Mouse (Mus musculus) midbrain, embryonic 10.5 days (tissue): ENCODE measurements around the gene Spocd1. TPM values are rescaled to one million over a fixed set of nuclear protein-coding genes. Genes with fewer than 3 reads are reported as not detected.

Experiments used
- DNase-seq: peaks from one replicate; pipeline ENCODE4 v3.0.0-alpha.2; 2017; ENCODE audit warnings: low spot score
- H3K27ac ChIP-seq: fragments of 300-500 bp; sonication (generic); replicated peaks from 2 replicates; pipeline ENCODE4 v1.5.1; 2016; ENCODE audit warnings: mild to moderate bottlenecking
- H3K27me3 ChIP-seq: fragments of 300-500 bp; sonication (generic); 2 replicates; pipeline ENCODE4 v1.6.1; 2016; ENCODE audit warnings: low read depth, mild to moderate bottlenecking; ENCODE audit not compliant: poor library complexity, severe bottlenecking
- H3K36me3 ChIP-seq: fragments of 300-500 bp; sonication (generic); 2 replicates; pipeline ENCODE4 v1.6.1; 2016; ENCODE audit warnings: mild to moderate bottlenecking, moderate library complexity
- H3K4me1 ChIP-seq: fragments of 300-500 bp; sonication (generic); 2 replicates; pipeline ENCODE4 v1.6.1; 2016
- H3K4me3 ChIP-seq: fragments of 300-500 bp; sonication (generic); 2 replicates; pipeline ENCODE4 v1.5.1; 2016; ENCODE audit warnings: mild to moderate bottlenecking, moderate library complexity
- H3K9me3 ChIP-seq: fragments of 300-500 bp; sonication (generic); replicated peaks from 2 replicates; pipeline ENCODE4 v1.6.1; 2016; ENCODE audit warnings: mild to moderate bottlenecking
- WGBS: fragments of 180-500 bp; shearing (Covaris S2); methylation state at CpG from one replicate; pipeline ENCODE4 v1.1.7; 2016; 5-methylcytosine and 5-hydroxymethylcytosine counted together
- polyA plus RNA-seq: library from polyadenylated mRNA; unstranded; fragments of >200 nt; fragmentation: Nextera tagmentation; extraction: Ambion mirVana; gene quantifications from 2 replicates; pipeline ENCODE4 v1.2.1, GENCODE M21; 2016

Gene Spocd1
- polyA plus RNA-seq, 1 experiment from 2014 or later: not detected

GRCm38 (mm10) chr4:129908836-129909235 lies 20.2 kb upstream of the Spocd1 start:
- Histone ChIP-seq H3K4me3 (no peak overlapping the region), H3K9me3 (no peaks in the 10 kb centered on the region), H3K27ac (no peak overlapping the region), H3K27me3 (no peaks in the 10 kb centered on the region), H3K36me3 (no peaks in the 10 kb centered on the region), H3K4me1 (peaks cover 15% of the 10 kb centered on the region)
- DNase-seq: no peak
- WGBS: 83% methylated on average over 3 of the region's 3 CpGs

DNA sequence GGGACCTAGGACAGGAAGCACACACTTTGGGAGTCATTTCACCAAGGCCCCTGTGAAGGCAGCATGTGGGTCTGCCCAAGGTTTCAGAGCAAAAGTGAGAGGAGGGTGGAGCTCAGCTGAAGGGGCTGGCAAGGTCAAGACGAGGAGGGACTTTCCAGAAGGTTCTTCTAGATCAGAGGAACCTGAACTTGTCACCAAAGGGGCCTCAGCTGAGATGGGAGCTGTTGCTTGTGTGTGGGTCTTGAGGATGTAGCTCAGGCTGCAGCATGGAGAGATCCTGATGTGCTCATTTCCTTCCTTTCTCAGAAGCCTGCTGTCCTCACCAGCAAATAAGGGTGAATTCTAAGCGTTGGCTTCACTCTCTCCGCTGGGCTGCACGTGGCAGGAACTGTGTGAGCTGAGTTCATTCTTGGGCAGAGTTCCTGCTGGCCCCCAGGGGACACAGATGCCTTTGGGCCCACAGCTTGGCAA lies 19.8 kb upstream of the Spocd1 start:
- no peaks in the 10 kb centered on the region for H3K36me3 ChIP-seq
- no peak for DNase-seq
- no peaks in the 10 kb centered on the region for H3K27me3 ChIP-seq
- no peak overlapping the region for H3K27ac ChIP-seq
- H3K4me1 ChIP-seq: peaks cover 19% of the 10 kb centered on the region
- no peaks in the 10 kb centered on the region for H3K9me3 ChIP-seq
- H3K4me3 ChIP-seq: no peak overlapping the region
- WGBS: 79% methylated on average over 4 of the region's 4 CpGs

DNA sequence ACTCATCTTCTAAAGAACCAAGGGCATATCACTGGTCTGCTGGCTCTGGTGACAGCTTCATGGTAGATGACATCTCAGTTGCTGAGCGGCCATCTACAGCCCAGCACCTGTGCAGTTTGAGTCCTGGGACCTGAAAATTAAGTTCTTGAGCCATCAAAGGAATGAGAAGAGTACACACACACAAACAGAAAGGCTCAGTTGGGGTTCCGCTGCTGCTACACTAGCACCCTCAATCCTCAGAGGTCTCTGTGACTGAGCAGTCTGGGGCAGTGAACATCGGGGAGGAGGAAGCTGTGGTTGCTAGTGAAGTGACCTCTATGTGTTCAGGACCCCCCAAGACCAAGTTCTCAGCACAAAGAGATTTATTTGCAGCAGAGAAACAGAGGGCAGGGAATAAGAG lies 16.1 kb upstream of the Spocd1 start:
- Histone ChIP-seq H3K27me3 (no peaks in the 10 kb centered on the region), H3K27ac (peak overlapping the region; percentile 58), H3K4me1 (peaks cover 33% of the 10 kb centered on the region), H3K36me3 (no peaks in the 10 kb centered on the region), H3K4me3 (no peak overlapping the region), H3K9me3 (no peaks in the 10 kb centered on the region)
- WGBS: 84% methylated on average over 3 of the region's 3 CpGs
- DNase-seq: no peak

DNA sequence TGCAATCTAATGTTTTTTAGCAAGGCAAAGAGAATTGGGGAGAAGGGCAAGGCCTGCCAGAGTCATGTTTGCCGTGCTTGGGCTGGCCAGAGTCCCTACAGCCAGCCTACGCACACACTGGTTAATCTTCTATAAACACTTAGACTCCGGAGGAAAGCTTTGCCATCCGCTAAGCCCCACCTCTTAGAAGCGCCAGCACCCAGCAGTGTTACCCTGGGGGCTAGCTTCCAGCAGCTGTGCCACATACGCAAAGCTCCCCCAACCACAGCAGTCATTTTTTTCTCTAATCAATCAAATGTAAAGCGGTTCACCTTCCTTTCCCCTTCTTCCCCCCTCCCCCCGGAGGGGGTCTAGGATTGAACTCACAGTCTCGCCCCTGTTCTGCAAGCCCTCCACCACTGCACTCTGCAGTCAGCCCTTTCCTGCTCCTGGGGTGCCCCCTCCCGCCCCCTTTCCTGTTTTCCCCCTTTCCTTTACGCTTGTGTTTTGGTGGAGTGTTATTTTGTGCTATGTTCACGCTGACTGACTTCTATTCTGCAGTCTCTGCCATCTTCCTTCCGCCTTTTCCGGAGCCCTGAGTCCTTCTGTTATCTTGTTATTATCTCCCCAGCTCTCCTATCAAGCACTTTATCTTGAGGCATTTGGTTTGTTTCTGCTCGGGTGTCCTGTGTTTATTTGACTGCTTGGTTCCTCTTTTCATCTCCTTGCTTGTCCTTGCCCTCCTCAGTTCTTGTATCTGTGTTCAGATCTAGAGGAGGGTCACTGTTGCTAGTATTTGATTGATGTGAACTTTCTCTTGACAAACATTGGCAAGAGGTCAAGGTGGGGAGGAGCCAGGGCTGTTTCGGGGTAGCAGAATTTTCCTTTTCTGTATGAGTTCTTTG lies 15.0 kb upstream of the Spocd1 start:
- Histone ChIP-seq H3K9me3 (no peaks in the 10 kb centered on the region), H3K4me1 (peaks cover 33% of the 10 kb centered on the region), H3K27me3 (no peaks in the 10 kb centered on the region), H3K36me3 (no peaks in the 10 kb centered on the region), H3K4me3 (peak overlapping the region; percentile 14; the same call in 1 of the 2 replicates), H3K27ac (peak overlapping the region; percentile 58)
- WGBS: 19% methylated on average over 16 of the region's 16 CpGs
- DNase-seq: no peak

GRCm38 (mm10) chr4:129914686-129915085 lies 14.4 kb upstream of the Spocd1 start:
- DNase-seq: no peak
- WGBS: 72% methylated on average over 4 of the region's 4 CpGs
- H3K36me3 ChIP-seq: no peaks in the 10 kb centered on the region
- H3K27ac ChIP-seq: no peak overlapping the region
- no peak overlapping the region for H3K4me3 ChIP-seq
- H3K27me3 ChIP-seq: no peaks in the 10 kb centered on the region
- H3K9me3 ChIP-seq: no peaks in the 10 kb centered on the region
- peaks cover 33% of the 10 kb centered on the region for H3K4me1 ChIP-seq

- peaks cover 35% of the 10 kb centered on the region for H3K4me1 ChIP-seq
- no peak for DNase-seq
- no peak overlapping the region for H3K27ac ChIP-seq
- H3K9me3 ChIP-seq: no peaks in the 10 kb centered on the region
- WGBS: 87% methylated on average over 7 of the region's 7 CpGs
- no peaks in the 10 kb centered on the region for H3K36me3 ChIP-seq
- H3K27me3 ChIP-seq: no peaks in the 10 kb centered on the region
- no peak overlapping the region for H3K4me3 ChIP-seq
Observed at GRCm38 (mm10) chr4:129915349-129915988, 13.6 kb upstream of the Spocd1 start.

DNA sequence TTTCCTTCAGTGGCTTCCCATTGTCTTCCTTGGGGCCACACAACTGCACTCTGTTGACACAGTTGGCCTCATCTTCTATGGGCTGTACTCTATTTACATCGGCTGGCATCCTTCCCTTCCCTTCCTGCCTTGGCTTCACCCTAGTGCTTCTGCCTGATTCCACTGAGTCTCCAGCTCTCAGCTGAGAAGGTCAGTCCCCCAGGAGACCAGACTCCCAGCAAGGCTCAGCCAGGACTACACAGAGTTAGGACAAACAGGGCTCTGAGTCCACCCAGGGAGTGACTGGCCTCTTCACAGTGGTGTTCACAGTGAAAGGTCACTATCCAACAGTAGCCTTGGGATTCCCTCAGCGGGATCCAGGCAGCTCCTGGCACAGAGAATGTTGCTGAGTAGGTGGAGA lies 12.9 kb upstream of the Spocd1 start:
- no peaks in the 10 kb centered on the region for H3K36me3 ChIP-seq
- H3K27ac ChIP-seq: peak overlapping the region; percentile 52; the same call in 1 of the 2 replicates
- no peaks in the 10 kb centered on the region for H3K9me3 ChIP-seq
- H3K27me3 ChIP-seq: no peaks in the 10 kb centered on the region
- no peak for DNase-seq
- peaks cover 42% of the 10 kb centered on the region for H3K4me1 ChIP-seq
- H3K4me3 ChIP-seq: no peak overlapping the region
- 23% methylated on average over 2 of the region's 2 CpGs for WGBS

GRCm38 (mm10) chr4:129917016-129917603 lies 11.9 kb upstream of the Spocd1 start:
- H3K4me3 ChIP-seq: no peak overlapping the region
- no peaks in the 10 kb centered on the region for H3K27me3 ChIP-seq
- peak overlapping the region; percentile 46; the same call in 1 of the 2 replicates for H3K27ac ChIP-seq
- no peaks in the 10 kb centered on the region for H3K36me3 ChIP-seq
- 78% methylated on average over 8 of the region's 8 CpGs for WGBS
- H3K9me3 ChIP-seq: no peaks in the 10 kb centered on the region
- H3K4me1 ChIP-seq: peaks cover 45% of the 10 kb centered on the region
- no peak for DNase-seq

DNA sequence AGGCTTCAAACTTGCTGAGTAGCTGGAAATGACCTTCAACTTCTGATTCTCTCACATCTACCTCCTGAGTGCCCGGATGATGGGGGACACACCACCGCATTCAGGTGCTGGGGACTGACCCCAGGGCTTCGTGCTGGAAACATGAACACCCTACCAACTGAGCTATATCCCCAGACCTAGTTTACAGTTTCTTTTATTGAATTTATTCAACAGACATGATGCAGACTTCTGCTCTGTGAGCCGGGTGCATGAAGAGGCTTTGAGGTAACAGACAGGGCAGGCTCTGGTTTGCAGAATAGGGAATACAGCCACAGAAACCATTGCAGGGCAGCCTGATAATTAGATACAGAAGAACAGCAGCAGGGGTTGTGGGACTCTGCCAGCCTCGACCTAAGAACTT lies 10.6 kb upstream of the Spocd1 start:
- H3K27ac ChIP-seq: no peak overlapping the region
- H3K4me3 ChIP-seq: no peak overlapping the region
- H3K36me3 ChIP-seq: no peaks in the 10 kb centered on the region
- H3K4me1 ChIP-seq: peaks cover 40% of the 10 kb centered on the region
- DNase-seq: no peak
- no peaks in the 10 kb centered on the region for H3K9me3 ChIP-seq
- WGBS: 85% methylated on average over 5 of the region's 5 CpGs
- H3K27me3 ChIP-seq: no peaks in the 10 kb centered on the region

DNA sequence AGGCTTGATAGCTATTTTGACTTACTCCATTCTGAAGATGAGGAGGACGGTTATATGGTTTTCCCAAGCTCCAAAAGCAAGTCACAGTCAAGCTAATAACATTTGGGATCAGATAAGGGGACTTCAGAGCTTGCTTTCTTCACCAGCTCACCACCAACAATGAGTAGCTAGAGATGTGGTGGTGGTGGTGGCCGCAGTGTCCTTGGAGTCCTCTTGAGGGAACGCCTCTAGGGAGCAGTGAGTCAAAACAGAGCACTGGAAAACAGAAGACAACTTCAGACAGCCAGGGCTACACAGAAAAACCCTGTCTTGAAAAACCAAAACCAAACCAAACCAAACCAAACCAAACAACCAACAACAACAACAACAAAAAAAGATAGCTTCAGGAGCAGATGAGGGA lies 10.1 kb upstream of the Spocd1 start:
- H3K9me3 ChIP-seq: no peaks in the 10 kb centered on the region
- peaks cover 35% of the 10 kb centered on the region for H3K4me1 ChIP-seq
- H3K4me3 ChIP-seq: no peak overlapping the region
- 83% methylated on average over 3 of the region's 3 CpGs for WGBS
- H3K27ac ChIP-seq: no peak overlapping the region
- no peaks in the 10 kb centered on the region for H3K36me3 ChIP-seq
- no peak for DNase-seq
- no peaks in the 10 kb centered on the region for H3K27me3 ChIP-seq

- Histone ChIP-seq H3K4me1 (peaks cover 23% of the 10 kb centered on the region), H3K4me3 (no peak overlapping the region), H3K36me3 (no peaks in the 10 kb centered on the region), H3K9me3 (no peaks in the 10 kb centered on the region), H3K27ac (no peak overlapping the region), H3K27me3 (no peaks in the 10 kb centered on the region)
- 94% methylated on average over 15 of the region's 15 CpGs for WGBS
- DNase-seq: no peak
Observed at GRCm38 (mm10) chr4:129920542-129921313, 8.3 kb upstream of the Spocd1 start.

DNA sequence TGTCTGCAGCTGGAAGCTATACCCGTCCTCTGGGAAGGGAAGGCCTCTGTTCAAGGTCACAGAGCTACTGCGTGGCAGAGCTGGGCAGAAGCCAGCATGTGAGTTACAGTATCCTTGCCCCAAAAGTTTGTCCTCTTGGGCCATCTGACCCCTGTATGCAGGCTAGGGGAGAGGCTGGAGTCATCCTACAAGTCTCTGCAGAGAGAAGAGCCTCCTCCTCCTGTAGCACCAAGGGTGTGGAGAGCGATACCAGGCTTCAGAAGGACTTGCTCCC lies 7.8 kb upstream of the Spocd1 start:
- WGBS: 92% methylated on average over 3 of the region's 3 CpGs

More for the DNA sequence above, 7.8 kb upstream of the Spocd1 start:
- no peak overlapping the region for H3K4me3 ChIP-seq
- no peak for DNase-seq
- no peaks in the 10 kb centered on the region for H3K9me3 ChIP-seq
- H3K27ac ChIP-seq: no peak overlapping the region
- no peaks in the 10 kb centered on the region for H3K36me3 ChIP-seq
- peaks cover 18% of the 10 kb centered on the region for H3K4me1 ChIP-seq
- H3K27me3 ChIP-seq: no peaks in the 10 kb centered on the region
